Mouse (Mus musculus) frontal cortex, postnatal 25 days (tissue): ENCODE results near the gene Uhmk1.

Experiments
- DNase-seq, 2 experiments: peaks; one replicate each; pipeline ENCODE4 v3.0.0; 2022; ENCODE audit warnings: low spot score in 2 of 2

Gene Uhmk1

GRCm38 (mm10) chr1:170175848-170176247, 39.3 kb downstream of the Uhmk1 start:
- DNase-seq, result no peak

GRCm38 (mm10) chr1:170174814-170175332, 40.3 kb downstream of the Uhmk1 start, which contains the start of gene Uap1:
Gene Uap1 (minus strand): TSS chr1:170174957.
- DNase-seq, result peak; percentile 85 to 94

GRCm38 (mm10) chr1:170173991-170174813, 41.0 kb downstream of the Uhmk1 start:
- no peak for DNase-seq

GRCm38 (mm10) chr1:170167781-170168180, 47.4 kb downstream of the Uhmk1 start:
- no peak for DNase-seq

- DNase-seq, result no peak
Measured at GRCm38 (mm10) chr1:170164913-170165312, 50.3 kb downstream of the Uhmk1 start.

- DNase-seq, result no peak
Measured at GRCm38 (mm10) chr1:170164053-170164614, 51.1 kb downstream of the Uhmk1 start.

GRCm38 (mm10) chr1:170163398-170163943, 51.7 kb downstream of the Uhmk1 start:
- DNase-seq, result no peak

- DNase-seq, result no peak
Measured at GRCm38 (mm10) chr1:170161852-170162251, 53.3 kb downstream of the Uhmk1 start.

- DNase-seq, result no peak
Measured at GRCm38 (mm10) chr1:170160397-170160938, 54.7 kb downstream of the Uhmk1 start.

GRCm38 (mm10) chr1:170159707-170160106, 55.5 kb downstream of the Uhmk1 start:
- DNase-seq, result no peak

- no peak for DNase-seq
Measured at GRCm38 (mm10) chr1:170155761-170156160, 59.4 kb downstream of the Uhmk1 start.

GRCm38 (mm10) chr1:170155298-170155697, 59.9 kb downstream of the Uhmk1 start:
- DNase-seq, result no peak

GRCm38 (mm10) chr1:170153986-170154385, 61.2 kb downstream of the Uhmk1 start:
- no peak for DNase-seq

GRCm38 (mm10) chr1:170152552-170152951, 62.6 kb downstream of the Uhmk1 start:
- no peak for DNase-seq

GRCm38 (mm10) chr1:170150870-170151269, 64.3 kb downstream of the Uhmk1 start:
- DNase-seq, result no peak

- DNase-seq, result no peak
Measured at GRCm38 (mm10) chr1:170149756-170150155, 65.4 kb downstream of the Uhmk1 start.

- DNase-seq, result no peak
Measured at GRCm38 (mm10) chr1:170148536-170148935, 66.7 kb downstream of the Uhmk1 start.

- no peak for DNase-seq
Measured at GRCm38 (mm10) chr1:170147651-170148448, 67.3 kb downstream of the Uhmk1 start.

- no peak for DNase-seq
Measured at GRCm38 (mm10) chr1:170145606-170146005, 69.6 kb downstream of the Uhmk1 start.
